Mouse (Mus musculus): Measurements from ENCODE around the gene Ctsw.

DNA sequence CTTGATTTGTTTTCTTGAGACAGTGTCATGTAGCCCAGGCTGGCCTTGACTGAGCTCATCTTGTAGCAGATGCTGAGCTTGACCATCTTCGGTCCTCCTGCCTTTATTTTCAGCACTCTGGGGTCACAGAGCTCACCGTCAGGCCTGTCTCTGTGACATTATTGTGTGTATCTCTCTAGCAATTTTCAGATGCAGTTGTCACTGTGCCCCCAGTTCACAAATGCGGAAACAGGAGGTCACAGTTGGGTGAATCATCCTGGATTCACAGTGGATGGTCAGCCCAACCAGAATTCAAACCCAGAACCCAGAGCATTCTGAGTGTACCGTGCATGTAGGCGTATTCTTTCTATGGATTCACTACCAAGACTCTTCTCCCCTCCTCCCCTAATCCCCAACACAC is 22.6 kb downstream of the Ctsw start:
- no peak for TF ChIP-seq POLR2A (IDR thresholded peaks at IDR 0.05; ENCODE audit: low read depth, low read length)
- no peak for TF ChIP-seq CTCF (IDR thresholded peaks at IDR 0.05; ENCODE audit: extremely low read depth, insufficient read depth, insufficient read length, insufficient replicate concordance)

Data from spleen, adult 2 months (tissue).